Mouse (Mus musculus) brain, embryonic 14.5 days (tissue): ENCODE results near the gene Mrpl14.
A peak's percentile ranks its signal among the peaks of the same experiment; 100 is the strongest.

Source experiments
- CTCF ChIP-seq: fragments of 200-500 bp; IDR thresholded peaks from 2 replicates; pipeline ENCODE4 v1.5.1; 2012; ENCODE audit warnings: inconsistent platforms, mild to moderate bottlenecking, moderate library complexity, borderline replicate concordance; ENCODE audit not compliant: insufficient read depth, insufficient read length; ENCODE audit errors: extremely low read depth
- POLR2A ChIP-seq: fragments of 200-500 bp; IDR thresholded peaks from 2 replicates; pipeline ENCODE4 v1.6.1; 2012; ENCODE audit warnings: mild to moderate bottlenecking, inconsistent platforms, borderline replicate concordance; ENCODE audit not compliant: poor library complexity, insufficient read depth, insufficient read length, severe bottlenecking; ENCODE audit errors: extremely low read depth

DNA sequence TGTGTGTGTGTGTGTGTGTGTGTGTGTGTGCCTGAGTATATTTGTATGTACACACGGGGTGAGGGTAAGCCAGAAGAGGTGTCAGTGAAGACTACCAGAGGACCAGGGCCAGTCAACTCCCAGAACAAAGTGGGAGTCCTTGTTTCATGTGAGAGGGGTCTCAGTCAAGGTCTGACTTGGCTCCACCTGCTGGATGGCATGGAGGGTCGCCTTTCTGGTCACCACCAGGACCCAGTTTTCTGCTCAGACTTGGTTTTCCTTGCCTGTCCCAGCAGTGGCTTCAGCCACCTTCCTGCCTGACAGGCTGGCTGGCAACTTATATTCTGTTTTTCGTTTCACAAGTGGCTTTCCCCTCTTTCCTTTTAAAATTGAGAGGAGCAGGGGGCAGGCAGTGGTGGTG lies 21.3 kb downstream of the Mrpl14 start:
- TF ChIP-seq POLR2A (no peak), CTCF (peak; percentile 30; the same call in 1 of the 2 replicates)
